Mouse (Mus musculus) B cell, adult (primary cell): ENCODE measurements around the gene Gng13. TPM values are rescaled to one million over a fixed set of nuclear protein-coding genes. Genes with fewer than 3 reads are reported as not detected.

Experiments
- total RNA-seq: library from RNA; stranded (reverse); gene quantifications from 4 replicates; pipeline ENCODE4 v1.2.4, GENCODE M21; 2023; ENCODE audit not compliant: inconsistent age

The Gng13 gene
- total RNA-seq, result not detected in 4 replicates

GRCm38 (mm10) chr17:25716711-25717637 lies at the start of gene Gng13:
Gene Gng13 (plus strand): TSS chr17:25717171.

GRCm38 (mm10) chr17:25727265-25728008 lies 10.5 kb downstream of the Gng13 start, which contains the start of the genes Chtf18 and Rpusd1:
Gene Chtf18 (minus strand): TSS chr17:25727419.
Gene Rpusd1 (plus strand): TSS chr17:25727670.

GRCm38 (mm10) chr17:25735745-25736144 lies 18.8 kb downstream of the Gng13 start, which contains the start of gene Mslnl:
Gene Mslnl (plus strand): TSS chr17:25736042.

GRCm38 (mm10) chr17:25754241-25754640 lies 37.3 kb downstream of the Gng13 start, which contains the start of gene Msln:
Gene Msln (minus strand): TSS chr17:25754378.

Other genes starting within 250 kb of the Gng13 start
- gene Sstr5, start 219.9 kb upstream of the Gng13 start, total RNA-seq, result not detected in 4 replicates
- 0.21 to 0.67 TPM in 2 of 4 replicates, not detected in the others for gene Sox8, start 146.5 kb upstream of the Gng13 start, total RNA-seq
- gene Lmf1, start 138.1 kb upstream of the Gng13 start, total RNA-seq, result 26.7 to 32.2 TPM (median 29.1 TPM) in 4 replicates
- 6.4 to 12.4 TPM (median 8.6 TPM) in 4 replicates for gene Chtf18, start 10.2 kb downstream of the Gng13 start, total RNA-seq
- gene Rpusd1, start 10.5 kb downstream of the Gng13 start, total RNA-seq, result 5.2 to 7.4 TPM (median 7.3 TPM) in 4 replicates
- gene Mslnl, start 18.9 kb downstream of the Gng13 start, total RNA-seq, result not detected in 4 replicates
- gene Msln, start 37.2 kb downstream of the Gng13 start, total RNA-seq, result 1.6 TPM in 1 of 4 replicates, not detected in the others
- gene Narfl, start 56.6 kb downstream of the Gng13 start, total RNA-seq, result 27.3 to 40.0 TPM (median 36.0 TPM) in 4 replicates
- 16.0 to 24.2 TPM (median 19.1 TPM) in 4 replicates for gene Haghl, start 68.5 kb downstream of the Gng13 start, total RNA-seq
- gene Ccdc78, start 69.4 kb downstream of the Gng13 start, total RNA-seq, result not detected in 4 replicates
- gene Fam173a, start 75.7 kb downstream of the Gng13 start, total RNA-seq, result 46.3 to 58.4 TPM (median 50.0 TPM) in 4 replicates
- 1.5 TPM in 1 of 4 replicates, not detected in the others for gene AC134908.4, start 78.5 kb downstream of the Gng13 start, total RNA-seq
- 10.2 to 15.1 TPM (median 13.2 TPM) in 4 replicates for gene Metrn, start 80.0 kb downstream of the Gng13 start, total RNA-seq
- not detected in 4 replicates for gene Fbxl16, start 91.9 kb downstream of the Gng13 start, total RNA-seq
- gene Wdr24, start 106.5 kb downstream of the Gng13 start, total RNA-seq, result 17.0 to 23.5 TPM (median 22.7 TPM) in 4 replicates
- 26.8 to 30.2 TPM (median 29.3 TPM) in 4 replicates for gene Jmjd8, start 111.7 kb downstream of the Gng13 start, total RNA-seq
- gene Stub1, start 116.2 kb downstream of the Gng13 start, total RNA-seq, result 62.5 to 74.1 TPM (median 64.8 TPM) in 4 replicates
- 0.84 to 2.9 TPM (median 1.9 TPM) in 4 replicates for gene Rhbdl1, start 120.1 kb downstream of the Gng13 start, total RNA-seq
- 3.4 to 4.4 TPM (median 3.6 TPM) in 4 replicates for gene Gm20683, start 124.6 kb downstream of the Gng13 start, total RNA-seq
- gene Rhot2, start 127.7 kb downstream of the Gng13 start, total RNA-seq, result 61.4 to 71.1 TPM (median 69.6 TPM) in 4 replicates
- gene Wdr90, start 144.3 kb downstream of the Gng13 start, total RNA-seq, result 33.3 to 45.0 TPM (median 38.3 TPM) in 4 replicates
- 0.69 to 3.3 TPM (median 3.0 TPM) in 3 of 4 replicates, not detected in the other for gene Mcrip2, start 151.6 kb downstream of the Gng13 start, total RNA-seq
- 24.4 to 27.9 TPM (median 26.1 TPM) in 4 replicates for gene Mettl26, start 157.9 kb downstream of the Gng13 start, total RNA-seq
- gene Wfikkn1, start 163.7 kb downstream of the Gng13 start, total RNA-seq, result 5.7 to 6.6 TPM (median 6.0 TPM) in 4 replicates
- gene Rab40c, start 202.6 kb downstream of the Gng13 start, total RNA-seq, result 20.9 to 25.3 TPM (median 23.0 TPM) in 4 replicates
- gene Pigq, start 227.8 kb downstream of the Gng13 start, total RNA-seq, result 75.7 to 84.9 TPM (median 77.1 TPM) in 4 replicates
- gene Nhlrc4, start 227.8 kb downstream of the Gng13 start, total RNA-seq, result not detected in 4 replicates
- gene A930017K11Rik, start 235.4 kb downstream of the Gng13 start, total RNA-seq, result 0.21 TPM in 1 of 4 replicates, not detected in the others